Comparison of ENCODE assay signal across 24 mouse cellular contexts in the genomic region with DNA sequence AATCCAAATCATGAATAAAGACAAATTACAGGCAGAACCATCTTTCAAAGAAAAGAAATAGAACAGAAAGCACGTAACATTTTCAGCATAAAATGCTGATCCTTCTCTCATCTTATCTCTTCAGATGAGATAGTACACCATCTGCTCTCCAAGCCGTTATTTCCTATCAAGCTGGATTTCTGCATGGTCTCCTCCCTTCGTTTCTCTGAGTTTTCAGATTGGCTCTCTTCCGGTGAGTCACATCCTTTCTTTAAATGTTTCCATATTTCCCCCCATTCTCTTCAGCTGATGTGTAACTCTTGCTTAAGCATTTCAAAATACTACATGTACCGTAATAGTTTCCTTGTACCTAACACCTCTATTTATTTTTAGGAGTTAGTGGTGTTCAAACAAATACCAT. TPM values are rescaled to one million over a fixed set of nuclear protein-coding genes. Genes with fewer than 3 reads are reported as not detected.
DNase-seq lines count a peak whose midpoint lies in the region; ATAC-seq and TF ChIP-seq lines count a peak whose summit lies in the region.
"Had no signal": no experiment of that assay in that cellular context is flagged by ENCODE, and none has a peak within 500 bp of the region (broad histone marks: within the 10 kb centered on the region; RNA-seq: fewer than 3 reads in every experiment).

No protein-coding gene starts in this region.

- H3K4me2 ChIP-seq in forebrain, postnatal 0 days (ENCODE audit: low read depth) = no peak overlapping the region
- no peak overlapping the region for H3K4me2 ChIP-seq in forebrain, embryonic 11.5 days (ENCODE audit: low read depth, low read length, severe bottlenecking)
- H3K4me2 ChIP-seq: embryonic facial prominence, embryonic 12.5 days; forebrain, embryonic 13.5 days; heart, embryonic 15.5 days; hindbrain, embryonic 12.5 days had no signal

- no peaks in the 10 kb centered on the region for H3K9me3 ChIP-seq in forebrain, postnatal 0 days (ENCODE audit: low read length)
- no peaks in the 10 kb centered on the region for H3K9me3 ChIP-seq in forebrain, embryonic 11.5 days (ENCODE audit: control insufficient read depth, low read length)
- H3K9me3 ChIP-seq: embryonic facial prominence, embryonic 12.5 days; forebrain, embryonic 13.5 days; heart, embryonic 10.5 days; heart, embryonic 15.5 days; hindbrain, embryonic 12.5 days had no signal

- no peak for TF ChIP-seq CTCF in forebrain, postnatal 0 days (IDR thresholded peaks at IDR 0.05; ENCODE audit: low read depth)

- DNase-seq in forebrain, postnatal 0 days = peak; percentile 33
- no peak for DNase-seq in forebrain, embryonic 11.5 days (ENCODE audit: low spot score)
- DNase-seq in layer of hippocampus, adult 11-12 months (ENCODE audit: low spot score) = peak; percentile 13
- DNase-seq in layer of hippocampus, postnatal 36 days = no peak
- peak; percentile 17 for DNase-seq in right cerebral cortex, adult 18-20 months
- no peak for DNase-seq in right cerebral cortex, adult 2 months (ENCODE audit: low spot score in 2 of 2)
- no peak for DNase-seq in embryo, embryonic 10.5 days (ENCODE audit: low spot score)
- DNase-seq in testis, postnatal 14 days (ENCODE audit: low spot score) = no peak
- DNase-seq: adrenal gland, adult 2 months; adrenal gland, postnatal 25 days; cerebellum, adult 11 months; cerebellum, adult 8-10 months; cerebellum, postnatal 14 days; gastrocnemius, postnatal 10 days; heart, postnatal 4 days had no signal

- 62% methylated on average over 5 of the region's 5 CpGs for WGBS in forebrain, postnatal 0 days
- WGBS in forebrain, embryonic 11.5 days = 85% methylated on average over 5 of the region's 5 CpGs

- no peak overlapping the region for H3K9ac ChIP-seq in forebrain, postnatal 0 days
- no peak overlapping the region for H3K9ac ChIP-seq in forebrain, embryonic 11.5 days (ENCODE audit: low read length)
- H3K9ac ChIP-seq: embryonic facial prominence, embryonic 12.5 days; forebrain, embryonic 13.5 days; heart, embryonic 15.5 days; hindbrain, embryonic 12.5 days had no signal

- no peak for ATAC-seq in forebrain, postnatal 0 days
- no peak for ATAC-seq in forebrain, embryonic 11.5 days (replicated peaks; ENCODE audit: low FRiP score)
- ATAC-seq: forebrain, embryonic 13.5 days; hindbrain, embryonic 16.5 days; inflammation-experienced regulatory T-cells, adult 6 months had no signal

- H3K4me3 ChIP-seq in forebrain, postnatal 0 days (ENCODE audit: low read depth, low read length) = no peak overlapping the region
- H3K4me3 ChIP-seq in forebrain, embryonic 11.5 days (ENCODE audit: low read depth, low read length) = no peak overlapping the region
- H3K4me3 ChIP-seq: embryonic facial prominence, embryonic 12.5 days; forebrain, embryonic 13.5 days; heart, embryonic 10.5 days; heart, embryonic 15.5 days; hindbrain, embryonic 12.5 days had no signal

- H3K36me3 ChIP-seq in forebrain, postnatal 0 days (ENCODE audit: insufficient read depth) = no peaks in the 10 kb centered on the region
- H3K36me3 ChIP-seq in forebrain, embryonic 11.5 days (ENCODE audit: control insufficient read depth, insufficient read depth, low read length) = no peaks in the 10 kb centered on the region
- H3K36me3 ChIP-seq: embryonic facial prominence, embryonic 12.5 days; heart, embryonic 10.5 days; heart, embryonic 15.5 days; hindbrain, embryonic 12.5 days had no signal

- 0 out of 2 replicates have a peak overlapping the region, but pooled peaks have one; percentile 23 for H3K27ac ChIP-seq in forebrain, postnatal 0 days (ENCODE audit: low read depth, low read length)
- H3K27ac ChIP-seq in forebrain, embryonic 11.5 days (ENCODE audit: low read depth, low read length) = no peak overlapping the region
- H3K27ac ChIP-seq: embryonic facial prominence, embryonic 12.5 days; forebrain, embryonic 13.5 days; heart, embryonic 10.5 days; heart, embryonic 15.5 days; hindbrain, embryonic 12.5 days had no signal

- no peaks in the 10 kb centered on the region for H3K4me1 ChIP-seq in forebrain, postnatal 0 days (ENCODE audit: insufficient read depth)
- H3K4me1 ChIP-seq in forebrain, embryonic 11.5 days (replicated peaks; ENCODE audit: control insufficient read depth, insufficient read depth, low read length) = no peaks in the 10 kb centered on the region
- H3K4me1 ChIP-seq: embryonic facial prominence, embryonic 12.5 days; heart, embryonic 10.5 days; heart, embryonic 15.5 days; hindbrain, embryonic 12.5 days had no signal

- no peaks in the 10 kb centered on the region for H3K27me3 ChIP-seq in forebrain, postnatal 0 days (ENCODE audit: insufficient read depth, low read length)
- no peaks in the 10 kb centered on the region for H3K27me3 ChIP-seq in forebrain, embryonic 11.5 days (ENCODE audit: control insufficient read depth, insufficient read depth, low read length)
- H3K27me3 ChIP-seq: CH12.LX; embryonic facial prominence, embryonic 12.5 days; forebrain, embryonic 13.5 days; heart, embryonic 15.5 days; hindbrain, embryonic 12.5 days had no signal

RNA-seq across cellular contexts. Expression of a gene that starts 16.3 kb away (rescaled TPM):
- total RNA-seq in forebrain, postnatal 0 days (2014; rRNA removed) = 49.5 and 67.4 TPM in 2 replicates
- polyA plus RNA-seq in forebrain, postnatal 0 days (2015; fragmentation: Nextera tagmentation; extraction: Ambion mirVana) = 13.0 and 16.9 TPM in 2 replicates
- polyA plus RNA-seq in forebrain, embryonic 11.5 days (2014; fragmentation: Nextera tagmentation; extraction: Ambion mirVana) = 17.1 and 19.3 TPM in 2 replicates
- total RNA-seq in layer of hippocampus, postnatal 36 days (2021) = 10 to 100 TPM; 39.4 to 40.4 TPM
- total RNA-seq: CH12.LX; common myeloid progenitor, adult 5-6 weeks had no signal

Comparison
In these comparisons a context has a peak if more than half of its experiments do, and no peak if none do; other contexts are left out.
1. DNase-seq: peak in forebrain, postnatal 0 days (single experiment), layer of hippocampus, adult 11-12 months (single experiment) and right cerebral cortex, adult 18-20 months (single experiment); none in forebrain, embryonic 11.5 days (single experiment), layer of hippocampus, postnatal 36 days (0 of 2), right cerebral cortex, adult 2 months (0 of 2), embryo, embryonic 10.5 days (single experiment) and testis, postnatal 14 days (single experiment).